Mouse (Mus musculus) forebrain, embryonic 10.5 days (tissue): ENCODE results near the gene Kctd6. TPM values are rescaled to one million over a fixed set of nuclear protein-coding genes. Genes with fewer than 3 reads are reported as not detected.
"Not testable (repeated sequence)": the region's sequence is repeated elsewhere in the genome, so short reads cannot be mapped to it uniquely, and the experiment has no call there.

Experiments used
- DNase-seq: peaks from one replicate; pipeline ENCODE4 v3.0.0-alpha.2; 2017; ENCODE audit warnings: low spot score; ENCODE audit errors: extremely low spot score
- H3K27ac ChIP-seq: fragments of 300-500 bp; sonication (generic); 2 replicates; pipeline ENCODE4 v1.5.1; 2016; ENCODE audit warnings: mild to moderate bottlenecking
- H3K27me3 ChIP-seq: fragments of 300-500 bp; sonication (generic); 2 replicates; pipeline ENCODE4 v1.6.1; 2016; ENCODE audit warnings: mild to moderate bottlenecking; ENCODE audit not compliant: poor library complexity, severe bottlenecking
- H3K36me3 ChIP-seq: fragments of 300-500 bp; sonication (generic); replicated peaks from 2 replicates; pipeline ENCODE4 v1.6.1; 2016; ENCODE audit warnings: mild to moderate bottlenecking, moderate library complexity
- H3K4me1 ChIP-seq: fragments of 300-500 bp; sonication (generic); 2 replicates; pipeline ENCODE4 v1.6.1; 2016
- H3K4me3 ChIP-seq: fragments of 300-500 bp; sonication (generic); 2 replicates; pipeline ENCODE4 v1.5.1; 2016; ENCODE audit warnings: mild to moderate bottlenecking, moderate library complexity
- H3K9me3 ChIP-seq: fragments of 300-500 bp; sonication (generic); 2 replicates; pipeline ENCODE4 v1.6.1; 2016; ENCODE audit warnings: mild to moderate bottlenecking, moderate library complexity
- WGBS: fragments of 180-500 bp; shearing (Covaris S2); methylation state at CpG from one replicate; pipeline ENCODE4 v1.1.7; 2016; 5-methylcytosine and 5-hydroxymethylcytosine counted together
- polyA plus RNA-seq: library from polyadenylated mRNA; unstranded; fragments of >200 nt; fragmentation: Nextera tagmentation; extraction: Ambion mirVana; gene quantifications from 2 replicates; pipeline ENCODE4 v1.2.1, GENCODE M21; 2016

The Kctd6 gene
- polyA plus RNA-seq, 1 experiment from 2014 or later = 2.8 TPM

DNA sequence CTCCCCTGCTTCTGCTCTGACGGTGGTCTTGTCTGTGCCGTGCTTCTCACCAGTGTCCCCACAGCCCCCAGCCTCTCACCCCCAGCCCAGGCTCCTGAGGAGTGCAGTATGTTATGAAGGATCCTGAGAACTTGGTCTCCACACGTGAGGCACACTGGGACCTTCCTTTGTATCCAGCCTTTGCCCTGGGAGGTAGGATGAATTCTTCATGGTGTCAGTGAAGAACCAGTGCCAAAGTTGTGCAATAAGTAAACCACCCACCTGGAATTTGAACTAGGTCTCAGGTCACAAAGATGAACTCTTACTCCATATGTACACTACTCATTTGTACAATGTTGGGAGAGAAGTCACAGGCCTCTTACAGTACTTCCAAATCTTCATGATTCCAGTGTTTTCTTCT lies 45.2 kb downstream of the Kctd6 start, which contains the start of gene Acox2:
Gene Acox2, minus strand, starts transcription at position 188 of the 400 bp plus-strand sequence.
- Histone ChIP-seq H3K27ac (0 out of 2 replicates have a peak within 1 kb of the TSS, but pooled peaks have one; percentile 35), H3K27me3 (no peaks in the 10 kb centered on the region), H3K4me1 (peaks cover 5% of the 10 kb centered on the region; the same call in 1 of the 2 replicates), H3K9me3 (no peaks in the 10 kb centered on the region), H3K36me3 (no peaks in the 10 kb centered on the region), H3K4me3 (no peak within 1 kb of the TSS)
- 93% methylated on average over 3 of the region's 3 CpGs for WGBS
- DNase-seq = no peak

- no peaks in the 10 kb centered on the region for H3K36me3 ChIP-seq
- no peak overlapping the region for H3K27ac ChIP-seq
- peaks cover 5% of the 10 kb centered on the region; the same call in 1 of the 2 replicates for H3K4me1 ChIP-seq
- WGBS = 83% methylated on average over 5 of the region's 5 CpGs
- DNase-seq = no peak
- no peaks in the 10 kb centered on the region for H3K9me3 ChIP-seq
- no peak overlapping the region for H3K4me3 ChIP-seq
- no peaks in the 10 kb centered on the region for H3K27me3 ChIP-seq
Measured at GRCm38 (mm10) chr14:8260214-8260613, 46.3 kb downstream of the Kctd6 start.

- Histone ChIP-seq H3K27me3 (no peaks in the 10 kb centered on the region), H3K4me3 (no peak overlapping the region), H3K9me3 (no peaks in the 10 kb centered on the region), H3K27ac (no peak overlapping the region), H3K4me1 (peaks cover 5% of the 10 kb centered on the region; the same call in 1 of the 2 replicates), H3K36me3 (no peaks in the 10 kb centered on the region)
- WGBS = 65% methylated on average over 1 of the region's 1 CpGs
- no peak for DNase-seq
Measured at GRCm38 (mm10) chr14:8262242-8262641, 48.3 kb downstream of the Kctd6 start.

GRCm38 (mm10) chr14:8264378-8264777 lies 50.4 kb downstream of the Kctd6 start:
- 94% methylated on average over 1 of the region's 1 CpGs for WGBS
- Histone ChIP-seq H3K36me3 (no peaks in the 10 kb centered on the region), H3K27ac (no peak overlapping the region), H3K27me3 (no peaks in the 10 kb centered on the region), H3K4me1 (no peaks in the 10 kb centered on the region), H3K4me3 (no peak overlapping the region), H3K9me3 (no peaks in the 10 kb centered on the region)
- no peak for DNase-seq

DNA sequence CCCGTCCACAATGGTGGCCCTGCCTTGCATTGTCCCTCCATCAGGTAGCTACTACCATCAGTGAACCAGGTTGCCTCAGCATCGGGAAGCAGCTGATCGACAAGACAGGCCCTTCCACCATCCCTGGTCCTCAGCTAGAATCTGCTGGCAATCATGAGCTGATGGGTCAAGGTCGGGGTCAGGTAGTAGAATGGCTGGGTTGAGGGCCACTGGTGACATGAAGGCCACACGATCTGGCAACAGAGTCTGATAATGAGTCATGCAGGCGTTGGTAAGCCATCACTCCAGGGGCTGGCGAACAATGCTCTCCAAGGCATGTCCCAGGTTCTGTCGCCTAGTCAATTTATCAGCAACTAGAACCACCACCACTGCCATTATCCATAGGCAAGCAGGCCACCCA lies 57.3 kb downstream of the Kctd6 start:
- H3K27me3 ChIP-seq, H3K4me3 ChIP-seq, H3K4me1 ChIP-seq, H3K36me3 ChIP-seq, DNase-seq, H3K9me3 ChIP-seq, H3K27ac ChIP-seq: not testable (repeated sequence)
- WGBS = 90% methylated on average over 8 of the region's 8 CpGs

Other genes with a start within 250 kb of the Kctd6 start
- gene Dnase1l3, start 219.6 kb upstream of the Kctd6 start, polyA plus RNA-seq = not detected in 2 replicates
- gene Abhd6, start 211.2 kb upstream of the Kctd6 start, polyA plus RNA-seq = 18.6 and 20.2 TPM in 2 replicates
- 61.0 and 61.5 TPM in 2 replicates for gene Rpp14, start 133.8 kb upstream of the Kctd6 start, polyA plus RNA-seq
- gene Pxk, start 115.9 kb upstream of the Kctd6 start, polyA plus RNA-seq = 15.5 and 17.0 TPM in 2 replicates
- 205 and 209 TPM in 2 replicates for gene Pdhb, start 41.1 kb upstream of the Kctd6 start, polyA plus RNA-seq
- gene Acox2, start 45.2 kb downstream of the Kctd6 start, polyA plus RNA-seq = not detected in 2 replicates
- gene Fam107a, start 103.9 kb downstream of the Kctd6 start, polyA plus RNA-seq = 0.61 and 0.66 TPM in 2 replicates
- 0.15 TPM in 1 of 2 replicates, not detected in the other for gene Oit1, start 164.6 kb downstream of the Kctd6 start, polyA plus RNA-seq